Mouse (Mus musculus) forebrain, embryonic 11.5 days (tissue): Measurements from ENCODE around the gene Gm21440. TPM values are rescaled to one million over a fixed set of nuclear protein-coding genes. Genes with fewer than 3 reads are reported as not detected.
"Not testable (repeated sequence)": the region's sequence is repeated elsewhere in the genome, so short reads cannot be mapped to it uniquely, and the experiment has no call there.

Experiments used
- ATAC-seq: fragments of 200-750 bp; cut with Nextera tagmentation; replicated peaks from 2 replicates; pipeline ENCODE4 v1.8.0; 2017; ENCODE audit warnings: moderate TSS enrichment; ENCODE audit not compliant: low FRiP score
- DNase-seq: peaks from one replicate; pipeline ENCODE4 v3.0.0-alpha.2; 2017; ENCODE audit warnings: low spot score
- H3K27ac ChIP-seq: fragments of 300-500 bp; sonication (generic); 2 replicates; pipeline ENCODE4 v1.5.1; 2014; ENCODE audit warnings: low read depth, low read length
- H3K27me3 ChIP-seq: fragments of 300-500 bp; sonication (generic); 2 replicates; pipeline ENCODE4 v1.6.1; 2014; ENCODE audit warnings: mild to moderate bottlenecking, low read length, mixed read lengths; ENCODE audit not compliant: control insufficient read depth, insufficient read depth
- H3K36me3 ChIP-seq: fragments of 300-500 bp; sonication (generic); 2 replicates; pipeline ENCODE4 v1.6.1; 2014; ENCODE audit warnings: mild to moderate bottlenecking, low read length, moderate library complexity, mixed read lengths; ENCODE audit not compliant: control insufficient read depth, insufficient read depth
- H3K4me1 ChIP-seq: fragments of 300-500 bp; sonication (generic); replicated peaks from 2 replicates; pipeline ENCODE4 v1.6.1; 2014; ENCODE audit warnings: low read length, mixed read lengths; ENCODE audit not compliant: control insufficient read depth, insufficient read depth
- H3K4me2 ChIP-seq: fragments of 300-500 bp; sonication (generic); 2 replicates; pipeline ENCODE4 v1.6.1; 2014; ENCODE audit warnings: low read depth, mild to moderate bottlenecking, low read length, moderate library complexity, mixed read lengths; ENCODE audit not compliant: severe bottlenecking
- H3K4me3 ChIP-seq: fragments of 300-500 bp; sonication (generic); 2 replicates; pipeline ENCODE4 v1.5.1; 2014; ENCODE audit warnings: low read depth, low read length
- H3K9ac ChIP-seq: fragments of 300-500 bp; sonication (generic); 2 replicates; pipeline ENCODE4 v1.6.1; 2014; ENCODE audit warnings: low read length
- H3K9me3 ChIP-seq: fragments of 300-500 bp; sonication (generic); 2 replicates; pipeline ENCODE4 v1.6.1; 2016; ENCODE audit warnings: low read length, mixed read lengths; ENCODE audit not compliant: control insufficient read depth
- WGBS: fragments of 180-500 bp; shearing (Covaris S2); extraction: QIAGEN DNeasy Blood & Tissue Kit; methylation state at CpG from one replicate; pipeline ENCODE4 v1.1.7; 2014; 5-methylcytosine and 5-hydroxymethylcytosine counted together
- polyA plus RNA-seq: library from polyadenylated mRNA; unstranded; fragments of >200 nt; fragmentation: Nextera tagmentation; extraction: Ambion mirVana; gene quantifications from 2 replicates; pipeline ENCODE4 v1.2.1, GENCODE M21; 2014

Gene Gm21440
- not detected in 2 replicates for polyA plus RNA-seq

GRCm38 (mm10) chrY:13252091-13252490 is at the start of gene Gm21440, which contains the start of gene Gm21454:
Gene Gm21440 (plus strand): TSS chrY:13252391.
Gene Gm21454 (plus strand): TSS chrY:13252442.
- not testable (repeated sequence) for H3K9ac ChIP-seq, H3K27ac ChIP-seq, H3K27me3 ChIP-seq, H3K36me3 ChIP-seq, H3K4me2 ChIP-seq, H3K4me1 ChIP-seq, DNase-seq, ATAC-seq, H3K4me3 ChIP-seq, H3K9me3 ChIP-seq

- H3K4me1 ChIP-seq, H3K36me3 ChIP-seq, DNase-seq, H3K4me2 ChIP-seq, H3K27me3 ChIP-seq, H3K9me3 ChIP-seq, ATAC-seq, H3K9ac ChIP-seq, H3K27ac ChIP-seq, H3K4me3 ChIP-seq: not testable (repeated sequence)
- WGBS: no CpG with 5 or more reads among the region's 3 CpGs
Measured at GRCm38 (mm10) chrY:13223828-13224227, 28.4 kb upstream of the Gm21440 start, which contains the start of gene Gm21828. Gene Gm21828 (minus strand): TSS chrY:13223928.

Other genes starting within 250 kb of the Gm21440 start
- not detected in 2 replicates for gene Gm20807, start 209.5 kb upstream of the Gm21440 start, polyA plus RNA-seq
- not detected in 2 replicates for gene Gm21891, start 118.9 kb upstream of the Gm21440 start, polyA plus RNA-seq
- not detected in 2 replicates for gene Gm21425, start 90.4 kb upstream of the Gm21440 start, polyA plus RNA-seq
- not detected in 2 replicates for gene Gm21828, start 28.5 kb upstream of the Gm21440 start, polyA plus RNA-seq
- gene Gm21454, start 51 bp downstream of the Gm21440 start, polyA plus RNA-seq: not detected in 2 replicates
- gene Gm21725, start 96.7 kb downstream of the Gm21440 start, polyA plus RNA-seq: not detected in 2 replicates
- not detected in 2 replicates for gene Gm21866, start 213.2 kb downstream of the Gm21440 start, polyA plus RNA-seq
- not detected in 2 replicates for gene Gm20773, start 241.6 kb downstream of the Gm21440 start, polyA plus RNA-seq